Mouse (Mus musculus): Measurements from ENCODE around the gene Ltb.

GRCm38 (mm10) chr17:35175968-35176367 is 18.3 kb upstream of the Ltb start, which contains the start of gene Aif1:
- TF ChIP-seq POLR2A (IDR thresholded peaks at IDR 0.05; ENCODE audit: extremely low read depth, insufficient read depth, low read length) (no peak), CTCF (IDR thresholded peaks at IDR 0.05; ENCODE audit: extremely low read depth, insufficient read depth, low read length) (no peak)
